Mouse (Mus musculus): ENCODE measurements around the gene Olfr1392.
"Not testable (repeated sequence)": the region's sequence is repeated elsewhere in the genome, so short reads cannot be mapped to it uniquely, and the experiment has no call there.

The Olfr1392 gene

DNA sequence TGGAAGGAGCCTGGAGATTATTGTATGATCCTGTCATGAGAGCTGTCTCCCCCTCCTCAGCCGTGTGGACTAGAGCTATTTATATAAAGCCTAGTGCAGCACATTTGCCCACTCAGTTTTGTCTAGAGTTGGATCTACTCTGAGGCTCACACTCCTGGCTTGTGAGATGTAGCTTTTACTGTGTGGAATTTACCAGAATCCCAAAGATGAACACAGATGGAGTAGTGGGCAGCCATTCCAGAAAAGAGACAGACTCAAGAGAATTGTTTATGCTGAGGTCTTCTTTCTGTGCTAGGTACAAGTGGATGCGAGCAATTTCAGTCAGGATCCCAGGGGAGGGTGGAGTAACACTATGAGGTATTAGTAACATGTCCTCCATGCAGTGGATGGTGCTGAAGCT lies 2.2 kb downstream of the Olfr1392 start:
- DNase-seq (ENCODE audit: extremely low read depth, insufficient read length, low spot score): no peak

DNA sequence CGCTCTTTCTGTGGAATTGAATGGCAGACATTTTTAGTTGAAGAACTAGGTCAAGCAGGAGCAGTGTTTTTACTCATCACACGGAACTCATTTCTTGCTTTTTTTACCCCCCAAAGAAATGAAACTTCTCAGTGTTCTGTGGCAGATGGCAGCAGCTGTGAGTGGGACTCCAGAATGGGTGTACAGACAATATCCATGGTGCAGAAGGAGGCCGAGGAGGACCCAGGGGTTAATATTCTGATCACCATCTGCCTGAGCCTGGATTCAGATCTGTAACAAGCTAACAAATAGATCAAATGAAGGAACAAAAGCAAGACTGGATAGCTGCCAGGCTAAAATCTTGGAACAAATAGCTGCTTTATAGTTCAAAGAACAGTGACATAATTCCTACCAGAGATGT lies 7.7 kb downstream of the Olfr1392 start:
- no peak for DNase-seq (ENCODE audit: extremely low read depth, insufficient read length, low spot score)

DNA sequence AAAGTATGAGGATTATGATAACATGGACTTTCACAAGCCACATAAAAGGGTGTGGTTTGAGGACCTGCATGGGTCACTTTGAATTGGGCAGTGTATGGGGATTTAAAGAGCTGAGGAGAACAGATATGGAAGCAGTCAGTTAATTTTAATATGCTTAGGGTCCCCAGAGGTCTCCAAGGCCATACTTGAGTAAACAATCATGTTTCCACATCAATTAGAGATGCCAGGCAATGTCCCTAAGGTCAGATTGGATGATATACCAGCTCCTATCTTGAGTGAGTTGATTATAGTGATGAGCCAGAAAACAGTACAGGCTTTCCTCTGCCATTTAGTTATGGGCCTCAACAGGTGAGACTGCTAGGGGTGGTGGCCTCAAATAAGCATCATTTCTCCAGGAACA lies 19.4 kb downstream of the Olfr1392 start, which contains the start of gene Olfr10:
Olfr10 (plus strand) TSS at position 301 of the 400 bp plus-strand sequence.
- DNase-seq (ENCODE audit: extremely low read depth, insufficient read length, low spot score): no peak

DNA sequence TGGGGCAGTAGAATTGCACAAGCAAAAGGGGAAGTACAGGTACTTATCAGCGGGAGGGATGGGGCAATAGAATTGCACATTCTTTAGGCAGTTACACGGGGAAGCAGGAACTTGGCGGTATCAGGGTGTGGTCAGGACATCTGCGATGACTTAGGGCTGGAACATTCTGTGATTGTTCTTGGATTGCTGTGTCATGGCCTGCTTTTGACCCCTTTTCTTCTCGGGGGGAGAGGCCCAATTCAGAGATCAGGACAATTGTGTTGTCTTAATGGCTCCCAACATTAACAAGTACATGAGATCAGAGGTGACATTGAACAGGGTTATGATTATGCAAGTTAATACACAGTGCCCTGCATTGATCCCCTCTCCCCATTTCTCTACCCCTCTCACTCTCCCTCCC lies 23.5 kb downstream of the Olfr1392 start:
- DNase-seq (ENCODE audit: extremely low read depth, insufficient read length, low spot score): not testable (repeated sequence)

DNA sequence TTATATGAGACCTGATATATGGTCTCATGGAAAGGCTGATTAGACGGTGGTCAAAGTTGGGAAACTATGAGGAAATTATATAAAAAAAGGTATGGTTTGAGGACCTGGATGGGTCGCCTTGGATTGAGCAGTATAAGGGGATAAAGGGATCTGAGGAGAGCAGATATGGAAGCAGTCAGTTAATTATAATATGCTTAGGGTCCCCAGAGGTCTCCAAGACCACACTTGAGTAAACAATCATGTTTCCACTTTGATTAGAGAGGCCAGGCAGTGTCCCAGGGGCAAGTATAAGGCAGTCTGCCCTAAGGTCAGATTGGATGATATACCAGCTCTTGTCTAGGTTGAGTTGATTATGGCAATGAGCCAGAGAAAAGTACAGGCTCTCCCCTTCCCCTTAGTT lies 37.4 kb downstream of the Olfr1392 start, which contains the start of gene Olfr1391:
Olfr1391 (plus strand) TSS at position 301 of the 400 bp plus-strand sequence.
- DNase-seq (ENCODE audit: extremely low read depth, insufficient read length, low spot score): no peak

DNA sequence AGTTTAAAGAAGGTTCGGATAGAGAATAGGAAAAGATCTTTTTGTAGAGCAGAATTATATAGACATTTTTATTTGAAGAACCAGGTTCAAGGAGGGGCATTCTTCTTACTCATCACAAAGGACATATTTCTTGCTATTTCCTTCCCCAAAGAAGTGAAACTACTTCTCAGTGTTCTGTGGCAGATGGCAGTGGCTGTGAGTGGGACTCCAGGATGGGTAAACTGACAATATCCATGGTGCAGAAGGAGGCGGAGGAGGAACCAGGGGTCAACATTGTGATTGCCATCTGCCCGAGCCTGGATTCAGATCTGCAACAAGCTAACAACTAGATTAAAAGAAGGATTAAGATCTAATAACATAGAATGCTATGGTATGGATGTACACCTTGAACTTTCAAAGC lies 41.6 kb downstream of the Olfr1392 start:
- DNase-seq (ENCODE audit: extremely low read depth, insufficient read length, low spot score): no peak

DNA sequence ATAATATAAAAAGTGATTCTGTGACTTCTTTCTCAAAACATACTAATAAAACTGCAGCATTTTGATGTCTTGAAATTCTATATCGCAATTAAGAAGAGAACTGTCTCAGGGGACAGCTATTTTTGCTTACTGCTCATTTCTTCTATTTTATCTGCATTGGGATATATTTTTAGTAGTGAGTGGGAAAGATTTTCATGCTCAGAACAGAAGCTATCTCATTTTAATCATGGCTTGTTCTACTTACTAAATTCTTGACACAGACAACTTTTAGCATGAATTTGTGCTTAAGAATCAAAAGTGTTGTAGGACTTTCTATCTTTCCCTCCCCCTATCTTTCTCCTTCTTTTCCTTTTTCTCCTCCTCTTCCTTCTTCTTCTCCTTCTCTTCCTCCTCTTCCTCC lies 44.6 kb downstream of the Olfr1392 start:
- DNase-seq (ENCODE audit: extremely low read depth, insufficient read length, low spot score): no peak

DNA sequence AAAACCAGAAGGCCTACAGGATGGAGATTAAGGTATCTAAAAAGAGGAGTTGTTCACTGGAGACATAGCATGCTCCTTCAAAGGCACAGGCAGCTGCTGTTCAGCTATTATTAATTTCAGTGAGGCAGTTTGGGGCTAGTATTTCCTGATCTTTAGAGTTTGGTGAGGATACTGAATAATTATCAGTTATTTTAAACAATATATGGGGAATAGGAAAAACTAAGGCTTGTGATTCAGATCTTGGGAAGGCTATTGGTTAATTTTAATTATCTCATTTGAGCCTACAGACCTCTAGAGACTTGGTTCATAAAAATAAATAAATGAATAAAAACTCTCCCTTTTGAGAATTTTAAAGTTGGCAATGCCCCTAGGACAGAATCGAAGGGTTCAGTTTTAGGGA lies 49.8 kb downstream of the Olfr1392 start, which contains the start of gene Olfr1390:
Olfr1390 (plus strand) TSS at position 301 of the 400 bp plus-strand sequence.
- no peak for DNase-seq (ENCODE audit: extremely low read depth, insufficient read length, low spot score)

DNA sequence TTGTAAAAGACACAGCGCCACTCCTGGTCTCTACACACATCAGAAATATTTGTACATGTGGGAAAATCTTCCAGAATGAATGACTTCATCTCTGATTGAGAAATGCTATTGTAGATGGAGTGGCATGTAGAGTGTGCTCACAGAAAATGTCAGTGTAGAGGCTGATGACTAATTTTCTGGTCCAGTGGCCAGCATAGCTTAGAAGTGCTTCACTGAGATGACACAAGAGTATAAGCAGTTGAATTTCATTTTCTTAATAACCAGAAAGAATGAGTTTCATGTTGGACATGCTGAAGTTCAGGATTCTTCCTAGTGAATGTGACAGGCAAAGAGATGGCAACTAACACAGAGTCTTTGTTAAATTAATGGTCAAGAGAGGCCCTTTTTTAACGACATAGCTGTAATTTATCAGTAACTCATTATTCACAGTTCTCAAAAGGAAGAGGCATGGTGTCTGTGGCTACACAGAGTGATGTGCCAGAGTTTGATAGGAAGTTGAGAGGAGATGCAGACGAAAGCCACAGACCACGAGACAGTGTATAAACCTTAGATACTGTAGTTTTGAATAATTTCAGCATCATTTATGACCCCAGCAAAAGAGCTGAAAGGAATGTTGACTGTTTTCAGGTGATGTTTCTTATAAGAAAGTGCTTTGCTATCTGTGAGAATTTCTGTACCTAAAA lies 52.2 kb downstream of the Olfr1392 start:
- DNase-seq (ENCODE audit: extremely low read depth, insufficient read length, low spot score): peak; percentile 20

Data from 3134 (cell line).